Mouse (Mus musculus) liver, embryonic 15.5 days (tissue): ENCODE measurements around the gene Gm20481. TPM values are rescaled to one million over a fixed set of nuclear protein-coding genes. Genes with fewer than 3 reads are reported as not detected.
"Not testable (repeated sequence)": the region's sequence is repeated elsewhere in the genome, so short reads cannot be mapped to it uniquely, and the experiment has no call there.

Experiments used
- ATAC-seq: fragments of 200-750 bp; cut with Nextera tagmentation; 2 replicates; pipeline ENCODE4 v1.8.0; 2017; ENCODE audit warnings: moderate number of reproducible peaks, mild to moderate bottlenecking, moderate library complexity; ENCODE audit not compliant: insufficient read depth
- H3K27ac ChIP-seq: fragments of 300-500 bp; sonication (generic); replicated peaks from 2 replicates; pipeline ENCODE4 v1.5.1; 2015; ENCODE audit warnings: mild to moderate bottlenecking, inconsistent platforms
- H3K27me3 ChIP-seq: fragments of 300-500 bp; sonication (generic); 2 replicates; pipeline ENCODE4 v1.6.1; 2015; ENCODE audit warnings: mild to moderate bottlenecking, inconsistent platforms
- H3K36me3 ChIP-seq: fragments of 300-500 bp; sonication (generic); replicated peaks from 2 replicates; pipeline ENCODE4 v1.6.1; 2015; ENCODE audit warnings: moderate library complexity, mild to moderate bottlenecking, inconsistent platforms
- H3K4me1 ChIP-seq: fragments of 300-500 bp; sonication (generic); replicated peaks from 2 replicates; pipeline ENCODE4 v1.6.1; 2015; ENCODE audit warnings: inconsistent platforms
- H3K4me2 ChIP-seq: fragments of 300-500 bp; sonication (generic); 2 replicates; pipeline ENCODE4 v1.6.1; 2015; ENCODE audit warnings: moderate library complexity, mild to moderate bottlenecking, inconsistent platforms
- H3K4me3 ChIP-seq: fragments of 300-500 bp; sonication (generic); replicated peaks from 2 replicates; pipeline ENCODE4 v1.5.1; 2015; ENCODE audit warnings: mild to moderate bottlenecking, inconsistent platforms
- H3K9ac ChIP-seq: fragments of 300-500 bp; sonication (generic); 2 replicates; pipeline ENCODE4 v1.6.1; 2015; ENCODE audit warnings: moderate library complexity, mild to moderate bottlenecking, inconsistent platforms
- H3K9me3 ChIP-seq: fragments of 300-500 bp; sonication (generic); replicated peaks from 2 replicates; pipeline ENCODE4 v1.6.1; 2016; ENCODE audit warnings: inconsistent platforms
- WGBS: fragments of 180-500 bp; shearing (Covaris S2); methylation state at CpG from one replicate; pipeline ENCODE4 v1.1.7; 2015; ENCODE audit warnings: mixed read lengths; ENCODE audit not compliant: insufficient replicate concordance; 5-methylcytosine and 5-hydroxymethylcytosine counted together
- polyA plus RNA-seq: library from polyadenylated mRNA; unstranded; fragments of >200 nt; fragmentation: Nextera tagmentation; extraction: Ambion mirVana; gene quantifications from 2 replicates; pipeline ENCODE4 v1.2.1, GENCODE M21; 2015

Gene Gm20481
- polyA plus RNA-seq, 1 experiment from 2014 or later, result not detected

DNA sequence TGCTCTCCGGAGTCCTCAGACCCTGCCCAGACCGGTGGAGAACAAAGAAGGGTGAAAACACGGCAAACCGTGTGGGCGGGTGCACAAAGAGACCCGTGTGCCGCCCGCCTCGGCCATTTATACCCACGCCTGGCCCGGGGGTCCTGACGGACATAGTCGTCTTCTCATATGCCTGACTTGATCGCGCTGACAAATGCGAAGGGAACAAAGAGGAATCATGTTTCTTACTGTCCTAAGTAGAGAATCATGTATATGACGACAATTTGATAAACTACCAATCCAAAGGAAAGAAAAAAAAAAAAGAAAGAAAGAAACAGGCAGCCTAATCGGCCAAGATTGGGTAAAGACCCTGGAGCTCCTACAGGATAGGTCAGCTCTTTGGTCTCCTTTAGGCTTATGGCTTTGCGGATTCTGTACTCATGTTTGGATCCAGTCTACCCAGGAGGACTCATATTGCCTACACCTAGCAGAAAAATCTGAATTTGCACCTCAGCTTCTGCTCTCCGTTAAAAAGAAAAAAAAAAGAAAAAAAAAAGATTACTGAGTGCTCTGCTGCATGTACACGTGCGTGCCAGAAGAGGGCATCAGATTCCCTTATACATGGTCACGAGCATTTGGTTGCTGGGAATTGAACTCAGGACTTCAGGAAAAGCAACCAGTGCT is 17.2 kb upstream of the Gm20481 start:
- no peaks in the 10 kb centered on the region for H3K9me3 ChIP-seq
- peak overlapping the region; percentile 73 for H3K4me3 ChIP-seq
- peak overlapping the region; percentile 81 for H3K27ac ChIP-seq
- H3K36me3 ChIP-seq, result peaks cover 17% of the 10 kb centered on the region
- H3K27me3 ChIP-seq, result peaks cover 24% of the 10 kb centered on the region
- peaks cover 36% of the 10 kb centered on the region for H3K4me1 ChIP-seq
- peak overlapping the region; percentile 86 for H3K4me2 ChIP-seq
- peak; percentile 73 for ATAC-seq
- WGBS, result under 1% methylated on average over 23 of the region's 23 CpGs
- H3K9ac ChIP-seq, result peak overlapping the region; percentile 78

DNA sequence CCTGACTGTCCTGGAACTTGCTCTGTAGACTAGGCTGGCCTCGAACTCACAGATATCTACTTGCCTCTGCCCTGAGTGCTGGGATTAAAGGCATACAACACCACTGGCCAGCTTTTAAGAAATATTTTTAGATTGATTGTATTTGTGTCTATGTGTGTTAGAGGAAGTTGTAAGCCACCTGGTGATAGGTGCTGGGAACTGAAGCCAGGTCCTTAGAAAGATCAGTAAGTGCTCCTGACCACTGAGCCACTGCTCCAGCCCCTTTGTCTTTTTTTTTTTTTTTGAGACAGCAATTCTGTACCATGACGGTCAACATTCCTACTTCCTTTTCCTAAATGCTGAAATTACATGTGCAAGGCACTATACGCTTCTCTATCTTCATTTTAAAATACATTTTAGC is 16.5 kb upstream of the Gm20481 start:
- whole genome bisulfite sequencing, result 63% methylated on average over 3 of the region's 3 CpGs
- H3K9ac ChIP-seq, result no peak overlapping the region
- H3K27me3 ChIP-seq, result peaks cover 28% of the 10 kb centered on the region
- no peak overlapping the region for H3K27ac ChIP-seq
- ATAC-seq, result no peak
- peak overlapping the region; percentile 73; the same call in 1 of the 2 replicates for H3K4me3 ChIP-seq
- H3K4me1 ChIP-seq, result peaks cover 36% of the 10 kb centered on the region
- H3K9me3 ChIP-seq, result no peaks in the 10 kb centered on the region
- peak overlapping the region; percentile 86; the same call in 1 of the 2 replicates for H3K4me2 ChIP-seq
- H3K36me3 ChIP-seq, result peaks cover 17% of the 10 kb centered on the region

DNA sequence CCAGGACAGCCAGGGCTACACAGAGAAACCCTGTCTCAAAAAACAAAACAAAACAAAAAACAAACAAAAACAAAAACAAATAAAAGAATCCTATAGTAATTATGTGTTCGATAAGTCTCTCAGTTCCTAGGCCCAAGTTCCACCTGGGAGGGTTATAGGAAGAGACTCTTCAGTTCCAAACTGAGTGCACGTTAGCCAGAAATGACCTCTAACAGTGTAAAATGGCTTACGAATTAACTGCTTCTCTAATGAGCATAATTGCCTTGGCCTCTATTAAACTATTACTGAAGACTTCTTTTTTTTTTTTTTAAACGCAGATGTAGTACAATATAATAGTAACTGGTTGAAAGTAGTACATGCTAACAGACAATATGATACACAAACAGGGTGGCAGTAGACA is 15.8 kb upstream of the Gm20481 start:
- WGBS, result 72% methylated on average over 4 of the region's 4 CpGs

DNA sequence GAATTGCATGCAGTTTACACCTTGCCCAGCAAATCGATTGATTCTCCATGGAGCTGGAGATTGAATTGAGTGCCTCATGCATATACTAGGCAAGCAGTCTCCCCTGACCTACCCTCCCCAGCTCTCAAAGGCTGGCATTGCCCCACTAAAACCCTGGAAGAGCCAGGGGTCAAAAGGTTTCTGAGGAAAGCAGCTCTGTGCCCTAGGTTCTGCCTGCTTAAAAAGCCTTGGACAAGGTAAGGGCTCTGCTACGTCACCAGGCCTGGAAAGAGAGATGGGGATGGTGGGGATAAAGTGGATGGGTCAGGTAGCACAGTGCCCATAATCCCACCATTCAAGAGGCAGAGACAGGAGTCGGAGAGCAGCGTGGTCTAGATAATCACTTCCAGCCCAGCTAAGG is 14.9 kb upstream of the Gm20481 start:
- no peak for ATAC-seq

More for the DNA sequence above, 15.8 kb upstream of the Gm20481 start:
- Histone ChIP-seq H3K27ac (no peak overlapping the region), H3K36me3 (peaks cover 17% of the 10 kb centered on the region), H3K4me2 (no peak overlapping the region), H3K4me1 (peaks cover 32% of the 10 kb centered on the region), H3K4me3 (no peak overlapping the region), H3K9me3 (no peaks in the 10 kb centered on the region), H3K9ac (no peak overlapping the region), H3K27me3 (peaks cover 32% of the 10 kb centered on the region)
- ATAC-seq, result no peak

DNA sequence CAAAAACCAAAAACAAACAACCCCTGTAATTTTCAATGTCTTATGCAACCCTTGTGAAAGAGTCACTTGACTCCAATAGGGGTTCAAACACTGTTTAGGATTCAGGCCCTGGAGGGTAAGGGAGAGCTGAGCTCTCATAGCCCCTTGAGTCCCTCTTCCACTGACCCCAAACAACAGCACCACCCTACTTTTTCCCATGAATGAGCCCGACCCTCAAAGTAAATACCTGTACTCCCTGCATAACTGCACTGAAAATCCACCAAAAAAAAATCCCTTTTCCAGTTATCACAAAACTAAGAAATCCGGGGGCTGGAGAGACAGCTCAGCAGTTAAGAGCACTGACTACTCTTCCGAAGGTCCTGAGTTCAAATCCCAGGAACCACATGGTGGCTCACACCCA is 13.8 kb upstream of the Gm20481 start:
- WGBS, result 54% methylated on average over 3 of the region's 3 CpGs
- Histone ChIP-seq H3K9me3 (no peaks in the 10 kb centered on the region), H3K36me3 (peaks cover 1% of the 10 kb centered on the region), H3K27ac (no peak overlapping the region), H3K4me3 (no peak overlapping the region), H3K9ac (no peak overlapping the region), H3K27me3 (peaks cover 50% of the 10 kb centered on the region), H3K4me1 (peaks cover 32% of the 10 kb centered on the region), H3K4me2 (no peak overlapping the region)
- no peak for ATAC-seq

More for the DNA sequence above, 14.9 kb upstream of the Gm20481 start:
- WGBS, result 72% methylated on average over 4 of the region's 4 CpGs
- Histone ChIP-seq H3K27me3 (peaks cover 40% of the 10 kb centered on the region), H3K27ac (no peak overlapping the region), H3K9ac (no peak overlapping the region), H3K9me3 (no peaks in the 10 kb centered on the region), H3K4me3 (no peak overlapping the region), H3K4me2 (no peak overlapping the region), H3K36me3 (peaks cover 12% of the 10 kb centered on the region), H3K4me1 (peaks cover 34% of the 10 kb centered on the region)

GRCm38 (mm10) chr17:34956340-34956739 is 13.4 kb upstream of the Gm20481 start:
- no peak overlapping the region for H3K9ac ChIP-seq
- peaks cover 53% of the 10 kb centered on the region for H3K27me3 ChIP-seq
- whole genome bisulfite sequencing, result 9% methylated on average over 1 of the region's 1 CpGs
- H3K4me1 ChIP-seq, result peaks cover 27% of the 10 kb centered on the region
- H3K4me2 ChIP-seq, result no peak overlapping the region
- H3K27ac ChIP-seq, result no peak overlapping the region
- no peak for ATAC-seq
- no peaks in the 10 kb centered on the region for H3K36me3 ChIP-seq
- H3K4me3 ChIP-seq, result no peak overlapping the region
- H3K9me3 ChIP-seq, result no peaks in the 10 kb centered on the region

GRCm38 (mm10) chr17:34957291-34957690 is 12.4 kb upstream of the Gm20481 start:
- WGBS, result 28% methylated on average over 37 of the region's 40 CpGs
- Histone ChIP-seq H3K27me3 (peaks cover 62% of the 10 kb centered on the region), H3K4me1 (peaks cover 19% of the 10 kb centered on the region)
- not testable (repeated sequence) for H3K36me3 ChIP-seq, H3K9ac ChIP-seq, H3K4me3 ChIP-seq, H3K9me3 ChIP-seq, ATAC-seq, H3K27ac ChIP-seq, H3K4me2 ChIP-seq

DNA sequence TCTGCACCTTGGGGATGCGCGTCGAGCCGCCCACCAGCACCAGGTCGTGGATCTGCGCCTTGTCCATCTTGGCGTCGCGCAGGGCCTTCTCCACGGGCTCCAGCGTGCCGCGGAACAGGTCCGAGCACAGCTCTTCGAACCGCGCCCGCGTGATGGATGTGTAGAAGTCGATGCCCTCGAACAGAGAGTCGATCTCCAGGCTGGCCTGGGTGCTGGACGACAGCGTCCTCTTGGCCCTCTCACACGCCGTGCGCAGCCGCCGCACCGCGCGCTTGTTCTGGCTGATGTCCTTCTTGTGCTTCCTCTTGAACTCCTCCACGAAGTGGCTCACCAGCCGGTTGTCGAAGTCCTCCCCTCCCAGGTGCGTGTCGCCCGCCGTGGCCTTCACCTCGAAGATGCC is 11.7 kb upstream of the Gm20481 start:
- H3K4me1 ChIP-seq, result peaks cover 17% of the 10 kb centered on the region

DNA sequence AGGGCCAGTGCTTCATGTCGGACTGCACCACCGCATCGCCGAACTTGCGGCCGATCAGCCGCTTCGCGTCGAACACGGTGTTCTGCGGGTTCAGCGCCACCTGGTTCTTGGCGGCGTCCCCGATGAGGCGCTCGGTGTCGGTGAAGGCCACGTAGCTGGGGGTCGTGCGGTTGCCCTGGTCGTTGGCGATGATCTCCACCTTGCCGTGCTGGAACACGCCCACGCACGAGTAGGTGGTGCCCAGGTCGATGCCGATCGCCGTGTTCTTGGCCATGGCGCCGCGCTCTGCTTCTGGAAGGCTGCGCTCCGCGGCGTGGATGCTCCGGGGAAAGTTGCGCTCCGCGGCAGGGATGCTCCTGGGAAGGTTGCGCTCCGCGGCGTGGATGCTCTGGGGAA is 11.0 kb upstream of the Gm20481 start:
- peaks cover 74% of the 10 kb centered on the region for H3K27me3 ChIP-seq
- not testable (repeated sequence) for H3K9ac ChIP-seq, H3K36me3 ChIP-seq, H3K9me3 ChIP-seq, H3K27ac ChIP-seq
- WGBS, result 3% methylated on average over 28 of the region's 47 CpGs
- peak overlapping the region; percentile 91 for H3K4me2 ChIP-seq
- H3K4me3 ChIP-seq, result peak overlapping the region; percentile 62
- H3K4me1 ChIP-seq, result peaks cover 12% of the 10 kb centered on the region
- peak; percentile 14 for ATAC-seq

More for the DNA sequence above, 11.7 kb upstream of the Gm20481 start:
- peaks cover 68% of the 10 kb centered on the region for H3K27me3 ChIP-seq
- not testable (repeated sequence) for H3K9me3 ChIP-seq, H3K27ac ChIP-seq, ATAC-seq, H3K9ac ChIP-seq, H3K4me3 ChIP-seq, H3K36me3 ChIP-seq, H3K4me2 ChIP-seq
- WGBS, result 28% methylated on average over 30 of the region's 40 CpGs

DNA sequence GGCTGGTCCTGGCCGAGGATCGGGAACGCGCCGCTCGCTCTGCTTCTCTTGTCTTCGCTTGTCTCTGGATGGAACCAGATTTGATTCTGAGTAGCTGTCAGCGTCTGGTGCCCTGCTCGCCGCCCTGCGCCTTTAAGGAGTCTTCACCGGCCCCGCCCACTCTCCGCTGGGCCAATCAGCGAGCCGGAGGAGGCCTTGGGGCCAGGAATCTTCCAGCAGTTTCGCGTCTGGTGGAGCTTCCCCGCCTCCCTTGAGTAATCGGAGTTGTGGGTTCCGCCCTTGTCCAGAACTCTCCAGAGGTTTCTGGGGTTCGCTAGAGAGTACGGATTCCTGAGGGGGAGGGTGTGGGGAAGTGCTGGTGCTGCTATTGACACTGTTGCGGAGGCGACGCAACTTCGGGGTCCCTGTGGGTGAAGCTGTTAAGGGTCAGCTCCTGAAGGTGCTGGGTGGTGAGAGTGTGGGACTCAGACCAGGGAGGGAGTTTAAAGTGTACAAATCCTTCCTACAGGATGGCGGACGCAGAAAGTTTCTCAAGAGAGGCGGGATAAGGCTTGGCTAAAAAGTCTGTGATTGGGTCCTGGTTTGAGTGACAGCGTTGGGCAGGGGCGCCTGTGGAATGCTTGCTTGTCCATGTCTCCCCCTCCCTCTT is 10.5 kb upstream of the Gm20481 start, which contains the start of gene Hspa1b:
Hspa1b (minus strand) TSS at position 109 of the 649 bp plus-strand sequence.
- peaks cover 12% of the 10 kb centered on the region for H3K4me1 ChIP-seq
- H3K27ac ChIP-seq, result peak within 1 kb of the TSS; percentile 81
- peak within 1 kb of the TSS; percentile 91 for H3K4me2 ChIP-seq
- not testable (repeated sequence) for H3K36me3 ChIP-seq, H3K9me3 ChIP-seq
- peak; percentile 81 for ATAC-seq
- H3K4me3 ChIP-seq, result peak within 1 kb of the TSS; percentile 62
- H3K27me3 ChIP-seq, result peaks cover 78% of the 10 kb centered on the region
- under 1% methylated on average over 32 of the region's 32 CpGs for WGBS
- H3K9ac ChIP-seq, result peak within 1 kb of the TSS; percentile 67

- WGBS, result 5% methylated on average over 12 of the region's 12 CpGs
- ATAC-seq, result peak; percentile 36; the same call in 1 of the 2 replicates
- no peaks in the 10 kb centered on the region for H3K36me3 ChIP-seq
Observed at GRCm38 (mm10) chr17:34959881-34960515, 9.7 kb upstream of the Gm20481 start.

More at GRCm38 (mm10) chr17:34959881-34960515, 9.7 kb upstream of the Gm20481 start:
- Histone ChIP-seq H3K4me3 (peak overlapping the region; percentile 62), H3K4me1 (peaks cover 12% of the 10 kb centered on the region), H3K27ac (peak overlapping the region; percentile 81), H3K9ac (peak overlapping the region; percentile 67), H3K27me3 (peaks cover 83% of the 10 kb centered on the region), H3K9me3 (no peaks in the 10 kb centered on the region), H3K4me2 (peak overlapping the region; percentile 91)
